Mouse (Mus musculus): ENCODE results near the gene Fnip1.

The Fnip1 gene

DNA sequence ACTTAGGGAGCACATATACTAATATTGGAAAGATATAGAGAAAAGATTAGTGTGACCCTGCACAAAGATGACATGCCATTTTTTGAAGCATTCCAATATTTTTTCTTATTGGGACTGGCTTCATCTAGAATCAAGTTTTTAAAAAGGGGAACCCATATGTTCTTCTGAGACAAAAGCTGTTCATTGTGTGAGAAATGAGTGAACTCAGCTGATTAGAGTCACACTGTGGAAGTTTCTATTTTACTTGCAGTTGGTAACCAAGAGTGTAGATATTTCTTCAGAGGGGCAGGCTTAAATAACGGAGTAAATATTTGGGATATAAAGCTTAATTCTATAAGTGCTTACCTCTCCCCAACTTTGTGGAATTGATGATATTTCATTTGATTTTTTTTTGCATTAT is 20.2 kb downstream of the Fnip1 start:
- DNase-seq (ENCODE audit: low read depth, low spot score) = no peak

DNA sequence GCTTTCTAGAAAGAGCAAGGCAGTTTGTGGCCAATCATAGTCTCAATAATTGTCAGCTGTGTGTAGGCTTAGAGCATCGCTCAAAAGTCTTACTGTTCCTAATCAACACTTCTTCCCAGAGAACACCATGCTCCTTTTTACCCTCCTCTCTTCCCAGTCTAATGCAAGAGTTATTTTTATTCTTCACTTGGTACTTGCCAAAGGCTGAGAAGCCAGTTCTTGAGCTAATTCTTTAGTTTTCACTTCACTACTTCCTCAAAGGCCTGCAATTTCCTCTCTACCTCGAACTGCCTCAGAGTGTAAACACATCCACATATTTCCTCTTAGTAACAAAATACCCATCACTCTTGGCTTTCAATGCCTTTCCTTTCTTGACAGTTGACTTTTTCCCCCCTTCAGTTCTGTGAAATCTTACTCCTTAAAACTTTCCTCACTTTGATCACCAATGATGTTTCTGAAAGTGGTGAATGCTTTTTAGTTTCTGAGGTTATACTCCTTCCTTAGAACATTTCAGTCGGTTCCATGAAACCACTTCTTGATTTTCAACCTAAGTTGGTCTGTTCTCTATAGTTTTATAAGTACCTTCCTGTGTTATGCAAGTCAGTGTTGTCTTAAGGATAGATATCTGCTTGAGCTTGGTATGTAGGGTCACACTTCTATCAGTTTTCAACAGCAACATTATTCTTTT is 26.7 kb downstream of the Fnip1 start:
- no peak for DNase-seq (ENCODE audit: low read depth, low spot score)

DNA sequence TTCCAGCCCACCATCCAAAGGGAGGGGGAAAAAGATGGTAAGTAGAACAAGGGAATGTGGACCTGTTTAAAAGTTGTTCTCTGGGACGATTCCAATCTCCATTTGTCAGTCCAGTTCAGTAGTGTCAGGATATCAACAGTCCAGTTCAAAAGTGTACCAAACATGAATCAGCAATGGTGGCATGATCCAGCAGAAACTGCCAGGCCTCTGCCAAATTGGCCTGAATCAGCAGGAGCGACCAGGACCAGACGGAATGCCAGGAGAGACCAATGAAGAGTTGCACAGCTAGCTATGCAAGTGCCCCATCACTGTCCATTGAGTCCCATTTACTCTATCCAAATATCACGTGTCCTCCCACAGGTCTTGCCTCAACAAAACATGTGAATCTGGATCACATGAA is 34.2 kb downstream of the Fnip1 start:
- no peak for DNase-seq (ENCODE audit: low read depth, low spot score)

DNA sequence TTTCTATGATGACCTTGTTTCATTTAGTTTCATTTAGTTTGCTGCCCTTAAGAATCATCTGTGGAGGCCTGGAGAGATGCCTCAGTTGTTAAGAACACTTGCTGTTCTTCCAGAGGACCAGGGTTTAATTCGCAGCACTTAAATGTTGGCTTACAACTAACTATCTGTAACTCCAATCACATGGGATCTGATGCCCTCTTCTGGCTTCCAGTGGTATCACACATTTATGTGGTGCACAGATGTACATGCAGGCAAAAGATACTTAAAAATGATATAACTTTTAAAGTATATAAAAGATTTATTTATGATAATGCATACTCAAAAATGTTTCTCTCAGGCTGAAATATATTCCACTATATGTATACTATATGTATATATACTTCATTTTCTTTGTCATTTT is 40.4 kb downstream of the Fnip1 start:
- peak; percentile 7 for DNase-seq (ENCODE audit: low read depth, low spot score)

DNA sequence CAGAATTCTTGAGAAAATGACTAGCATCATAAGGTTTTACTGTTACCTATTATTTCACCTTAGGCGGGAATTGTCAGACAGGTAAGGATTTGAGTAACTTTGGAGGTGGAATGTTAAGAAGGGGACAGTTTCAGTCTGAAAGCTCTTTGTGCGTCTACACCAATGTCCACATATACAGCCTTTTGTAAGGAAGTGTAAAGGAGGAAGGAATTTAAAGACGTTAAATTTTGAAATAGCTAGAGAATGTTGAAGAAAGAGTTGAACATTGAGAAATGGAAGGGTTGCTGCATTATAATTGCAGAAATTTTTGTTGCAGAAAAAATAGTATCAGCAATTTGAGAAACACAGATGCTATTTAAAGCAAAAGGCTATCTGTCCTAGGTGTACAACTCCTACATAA is 48.0 kb downstream of the Fnip1 start:
- DNase-seq (ENCODE audit: low read depth, low spot score) = no peak

DNA sequence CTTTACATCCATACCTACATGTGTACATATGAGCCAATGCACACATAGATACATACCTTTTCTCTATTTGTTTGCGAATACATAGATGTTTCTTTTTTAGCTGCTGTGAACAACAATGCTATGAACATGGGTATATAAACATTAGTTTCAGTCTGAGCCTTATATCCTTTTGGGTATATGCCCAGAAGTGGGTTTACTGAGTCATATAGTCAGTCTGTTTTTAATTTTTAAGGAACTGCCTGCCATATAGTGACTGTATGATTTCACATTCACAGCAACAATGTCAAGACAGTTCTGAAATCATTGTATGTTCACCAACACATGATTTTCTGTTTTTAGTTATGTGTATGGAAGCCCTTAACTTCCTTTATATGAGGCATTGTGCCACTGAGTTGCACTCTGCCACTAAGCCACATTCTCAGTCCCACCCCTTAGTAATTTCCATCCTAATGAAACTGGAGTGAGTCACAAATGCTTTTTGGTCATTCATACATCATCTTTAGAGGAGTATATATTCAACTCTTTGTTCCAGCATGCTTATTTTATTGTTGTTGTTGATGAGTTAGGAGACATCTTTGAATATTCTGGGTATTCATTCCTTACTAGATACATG is 54.1 kb downstream of the Fnip1 start:
- no peak for DNase-seq (ENCODE audit: low read depth, low spot score)

DNA sequence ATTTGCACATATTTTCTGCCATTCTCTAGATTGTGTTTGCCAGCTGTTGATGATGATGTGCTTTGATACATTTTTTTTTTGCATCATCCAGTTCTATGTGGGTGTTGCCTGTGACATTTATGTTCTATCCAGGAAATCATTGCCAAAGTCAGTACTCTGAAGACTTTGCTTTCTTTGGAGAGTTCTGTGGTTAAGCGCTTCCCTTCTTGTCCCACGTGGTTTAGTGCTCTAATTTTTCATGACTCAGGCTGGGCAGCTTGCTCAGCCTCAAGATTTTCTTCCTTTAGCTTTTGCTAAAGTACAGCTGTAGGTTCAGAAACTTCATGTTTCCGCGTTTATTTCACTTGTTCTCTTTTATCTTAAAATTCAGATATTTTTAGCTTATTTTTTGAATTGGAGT is 54.6 kb downstream of the Fnip1 start:
- DNase-seq (ENCODE audit: low read depth, low spot score) = no peak

DNA sequence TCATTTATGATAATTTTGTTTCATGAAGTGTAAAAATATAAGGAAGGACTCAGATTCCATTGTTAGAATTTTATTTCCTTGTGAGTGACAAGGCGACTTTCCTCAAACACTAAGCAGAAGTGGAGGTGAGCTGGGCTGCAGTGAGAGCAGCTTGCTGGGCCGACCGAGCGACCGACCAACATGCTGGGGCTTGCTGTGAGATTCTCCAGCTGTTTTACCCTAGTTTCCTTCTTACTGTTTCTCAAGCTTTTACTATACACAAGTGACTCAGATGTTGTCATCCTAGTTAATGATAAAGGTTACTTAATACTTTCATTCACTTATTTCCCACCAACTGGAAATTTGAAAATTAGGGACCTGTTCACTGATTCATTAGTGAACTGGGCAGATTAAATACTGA is 61.8 kb downstream of the Fnip1 start:
- DNase-seq (ENCODE audit: low read depth, low spot score) = no peak

DNA sequence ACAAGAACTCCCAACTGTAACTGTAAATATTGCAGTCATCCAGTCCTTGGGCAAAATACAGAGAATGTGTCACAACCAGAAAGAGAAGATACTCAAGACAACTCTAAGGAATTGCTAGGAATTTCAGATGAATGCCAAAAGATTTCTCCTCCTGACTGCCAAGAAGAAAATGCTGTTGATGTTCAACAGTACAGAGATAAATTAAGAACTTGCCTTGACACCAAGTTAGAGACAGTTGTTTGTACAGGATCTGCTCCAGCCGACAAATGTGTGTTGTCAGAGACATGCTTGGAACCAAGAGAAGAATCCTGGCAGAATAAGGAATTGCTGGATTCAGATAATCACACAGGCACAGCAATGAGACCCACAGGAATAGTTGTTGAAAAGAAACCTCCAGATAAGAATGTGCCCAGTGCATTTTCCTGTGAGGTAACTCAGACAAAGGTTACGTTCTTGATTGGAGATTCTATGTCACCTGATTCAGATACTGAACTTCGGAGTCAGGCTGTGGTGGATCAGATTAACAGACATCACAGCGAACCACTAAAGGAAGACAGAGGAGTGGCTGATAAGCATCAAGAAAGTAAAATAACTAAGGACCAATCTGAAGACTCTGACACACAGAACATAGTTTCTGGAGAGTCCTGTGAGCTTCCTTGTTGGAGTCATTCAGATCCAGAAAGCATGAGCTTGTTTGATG is 64.7 kb downstream of the Fnip1 start:
- DNase-seq (ENCODE audit: low read depth, low spot score) = no peak

DNA sequence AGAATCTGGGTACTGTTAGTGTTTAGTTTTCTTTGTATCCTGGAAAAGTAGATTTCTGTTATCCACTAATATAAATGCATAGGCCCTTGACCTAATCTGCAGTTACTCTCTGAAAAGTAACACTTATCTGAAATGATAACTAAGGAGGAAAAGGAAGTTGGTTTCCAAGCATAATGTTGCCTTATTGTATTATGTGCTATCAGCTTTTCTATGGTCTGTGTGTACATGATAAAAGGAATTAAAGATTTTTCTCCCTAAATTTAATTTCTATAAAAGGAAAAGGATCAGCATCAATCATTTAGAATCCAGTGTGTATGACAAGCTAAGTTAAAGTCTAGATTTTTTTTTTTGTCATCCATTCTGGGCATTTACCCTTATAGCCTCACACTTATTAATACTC is 75.6 kb downstream of the Fnip1 start:
- DNase-seq (ENCODE audit: low read depth, low spot score) = no peak

DNA sequence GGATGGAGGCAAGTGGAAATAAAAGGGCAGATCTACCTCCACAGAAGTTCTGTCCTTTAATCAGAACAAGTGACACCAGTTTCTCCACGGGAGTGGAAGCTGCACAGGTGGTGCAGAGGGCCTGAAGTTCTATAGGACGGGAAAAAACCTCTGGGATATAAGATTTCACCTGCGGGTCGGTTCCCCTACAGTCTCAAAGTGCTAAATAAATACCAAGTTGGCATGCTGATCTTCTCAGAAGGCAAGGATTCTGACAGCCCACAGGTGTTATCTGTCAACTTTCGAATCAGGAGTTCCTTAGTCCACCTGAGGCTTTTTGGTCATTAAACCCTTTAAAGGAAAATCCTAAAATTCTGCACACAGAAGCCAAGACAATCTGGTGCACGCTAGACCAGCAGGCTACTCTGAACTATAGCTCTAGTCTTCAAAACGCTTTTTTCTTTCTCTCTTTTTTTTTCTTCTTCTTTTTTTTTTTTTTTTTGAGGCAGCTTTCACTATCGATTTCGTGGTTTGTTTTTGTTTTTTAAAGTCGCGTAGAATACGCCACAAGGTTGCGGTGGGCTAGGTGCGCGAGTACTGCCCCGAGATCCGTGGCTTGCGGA is 84.0 kb downstream of the Fnip1 start:
- DNase-seq (ENCODE audit: low read depth, low spot score) = no peak

DNA sequence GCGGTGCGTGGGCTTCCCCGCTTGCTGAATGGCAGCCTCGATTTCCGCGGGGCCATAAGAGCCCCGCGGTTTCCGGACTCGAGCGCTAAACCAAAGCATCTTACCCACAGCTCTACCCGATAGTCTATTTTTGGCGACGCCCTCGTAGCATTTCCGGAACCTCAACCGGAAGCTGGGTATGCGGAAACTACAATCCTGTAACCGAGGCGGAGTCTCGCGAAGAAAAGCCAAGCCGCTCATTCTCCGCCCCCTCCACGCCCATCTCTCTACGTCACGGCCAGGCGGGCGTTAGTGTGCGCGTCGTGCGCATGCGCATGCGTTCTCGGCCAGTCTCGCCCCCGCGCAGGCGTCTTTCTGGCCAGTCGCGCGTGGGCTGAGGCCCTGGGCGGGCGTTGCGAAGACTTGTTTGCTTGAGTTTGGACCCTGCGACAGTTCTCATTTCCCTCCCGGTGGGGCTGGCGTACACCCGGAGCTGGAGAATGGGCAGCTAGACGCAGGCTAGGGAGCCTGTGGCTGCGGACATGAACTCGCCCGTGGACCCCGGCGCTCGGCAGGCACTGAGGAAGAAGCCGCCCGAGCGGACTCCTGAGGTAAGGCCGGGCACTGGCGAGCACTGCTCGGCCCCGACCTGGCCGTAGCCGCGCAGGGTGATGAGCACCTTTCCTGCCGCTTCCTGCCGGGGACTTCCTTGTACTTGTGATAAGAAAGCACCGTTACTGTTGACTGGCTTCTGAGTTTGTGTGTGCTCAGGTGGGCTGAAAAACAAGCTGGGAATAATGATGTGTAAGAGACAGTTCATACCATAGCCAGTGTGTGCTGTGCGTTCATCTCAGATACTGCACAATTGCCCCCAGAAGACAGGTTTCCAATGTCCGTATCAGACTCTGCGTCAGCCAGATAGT is 84.8 kb downstream of the Fnip1 start, which contains the start of gene Rapgef6:
Gene Rapgef6 (plus strand): TSS at position 319 of the 902 bp plus-strand sequence.
- DNase-seq (ENCODE audit: low read depth, low spot score) = peak; percentile 99

DNA sequence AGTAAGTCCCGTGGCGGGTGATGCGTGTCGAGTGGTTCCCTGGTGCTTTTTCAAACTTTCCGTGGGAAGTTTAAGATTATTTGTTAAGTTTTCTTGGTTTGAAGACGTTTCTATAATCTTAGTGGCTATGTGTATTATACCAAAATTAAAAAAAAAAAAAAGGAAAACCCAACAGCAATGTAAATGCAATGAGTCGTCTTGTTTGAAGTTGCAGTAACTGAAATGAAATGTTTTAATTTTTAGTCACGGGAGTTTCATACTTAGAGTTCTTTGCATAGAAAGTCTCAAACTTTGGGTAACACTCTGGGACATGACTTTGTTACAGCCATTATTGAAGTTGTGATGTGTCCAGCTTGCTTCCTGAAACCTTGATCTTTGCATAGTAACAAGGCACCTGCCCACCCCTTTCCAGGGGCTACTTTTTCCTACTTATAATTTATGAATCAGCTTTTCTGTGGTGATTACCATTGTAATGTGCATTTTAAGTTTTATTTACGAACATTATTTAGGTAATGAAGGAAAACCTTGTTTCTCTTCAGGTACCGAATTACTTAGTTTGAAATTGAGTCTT is 85.5 kb downstream of the Fnip1 start:
- no peak for DNase-seq (ENCODE audit: low read depth, low spot score)

DNA sequence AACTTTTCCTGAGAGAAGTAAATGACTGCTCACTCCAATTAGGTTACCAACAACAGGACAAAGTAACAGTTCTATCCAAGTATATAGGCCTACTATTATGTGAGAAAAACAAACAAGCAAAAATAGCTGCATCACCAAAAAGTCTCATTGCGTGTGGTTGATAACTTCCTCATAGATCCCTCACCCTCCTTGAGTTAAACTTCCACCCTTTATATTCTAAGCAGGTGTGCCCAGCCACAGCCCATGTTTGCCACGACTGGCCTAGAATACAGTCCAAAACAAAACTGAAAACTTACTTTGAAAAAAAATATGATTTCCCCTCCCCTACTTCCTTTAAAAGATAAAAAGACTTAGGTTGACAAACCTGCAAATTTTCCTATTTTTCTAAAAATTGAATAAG is 90.0 kb downstream of the Fnip1 start:
- DNase-seq (ENCODE audit: low read depth, low spot score) = no peak

DNA sequence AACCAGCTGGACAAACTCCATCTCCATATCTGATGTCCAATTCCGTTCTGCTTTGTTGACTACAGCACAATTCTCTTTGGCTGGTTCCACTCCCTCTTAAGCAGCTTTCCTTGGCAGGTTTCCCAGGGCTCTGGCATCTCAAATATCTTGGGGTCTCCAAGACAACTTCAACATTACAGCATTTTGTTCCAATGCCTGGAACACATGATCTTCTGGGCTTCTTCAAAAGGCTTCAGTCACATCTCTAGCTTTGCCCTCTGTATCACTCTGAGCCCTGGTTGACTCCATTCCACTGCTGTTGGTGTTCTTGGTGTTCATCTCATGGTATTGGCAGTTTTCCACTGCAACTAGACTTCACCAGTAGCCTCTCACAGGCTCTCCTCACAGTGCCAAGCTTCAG is 92.4 kb downstream of the Fnip1 start:
- no peak for DNase-seq (ENCODE audit: low read depth, low spot score)

DNA sequence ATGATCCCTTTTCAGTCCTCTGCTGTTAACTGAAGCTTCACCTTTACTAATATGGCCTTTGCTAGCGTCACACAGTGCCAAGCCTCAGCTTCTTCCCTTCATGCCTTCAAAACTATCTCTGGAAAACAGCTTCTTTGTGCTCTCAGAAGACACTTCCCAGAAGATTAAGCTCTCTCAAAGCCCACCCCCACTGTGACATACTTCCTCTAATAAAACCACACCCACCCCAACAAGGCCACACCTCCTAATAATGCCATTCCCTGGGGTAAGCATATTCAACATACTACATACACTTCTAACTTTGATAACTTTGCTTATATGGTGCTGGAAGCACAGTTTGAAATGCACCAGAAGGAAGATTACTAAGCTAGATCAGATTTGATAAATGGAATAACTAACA is 92.9 kb downstream of the Fnip1 start:
- DNase-seq (ENCODE audit: low read depth, low spot score) = no peak

DNA sequence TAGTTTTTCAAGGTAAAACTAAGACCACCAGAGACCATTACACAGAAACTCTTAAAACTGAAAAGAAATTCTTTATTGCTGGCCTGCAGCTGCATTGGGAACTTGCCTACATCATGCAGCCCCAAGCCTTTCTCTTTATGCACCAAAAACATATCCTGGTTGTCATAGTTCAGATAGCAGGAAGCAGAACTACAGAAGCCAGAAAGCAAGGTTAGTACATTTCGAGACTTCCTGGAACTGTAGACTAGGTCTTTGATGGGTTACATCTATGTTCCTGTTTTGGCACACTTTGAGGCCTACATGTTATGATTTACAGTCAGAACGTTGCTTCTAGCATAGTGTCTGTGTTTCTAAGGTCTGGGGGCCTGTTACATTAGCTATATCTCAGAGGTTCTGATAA is 95.8 kb downstream of the Fnip1 start:
- DNase-seq (ENCODE audit: low read depth, low spot score) = no peak

DNA sequence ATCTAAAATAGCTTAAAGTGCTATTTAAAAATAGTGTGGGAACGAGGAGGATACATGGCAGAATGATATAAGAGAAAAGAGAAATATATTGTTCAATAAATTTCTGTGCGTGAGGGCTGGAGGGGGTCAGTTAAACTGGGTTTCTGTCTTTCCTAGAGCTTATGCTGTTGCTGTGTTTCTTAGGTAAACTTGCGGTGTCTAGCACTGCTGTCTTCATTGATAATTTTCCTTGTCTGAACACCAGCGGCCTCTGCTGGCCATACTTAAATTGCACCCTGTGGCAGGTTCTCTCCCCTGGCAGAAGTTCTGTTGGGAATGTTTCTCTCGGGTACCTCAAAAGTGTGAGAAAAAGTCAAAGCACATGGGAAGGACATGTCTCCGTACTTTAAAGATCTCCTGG is 96.9 kb downstream of the Fnip1 start:
- peak; percentile 38 for DNase-seq (ENCODE audit: low read depth, low spot score)

DNA sequence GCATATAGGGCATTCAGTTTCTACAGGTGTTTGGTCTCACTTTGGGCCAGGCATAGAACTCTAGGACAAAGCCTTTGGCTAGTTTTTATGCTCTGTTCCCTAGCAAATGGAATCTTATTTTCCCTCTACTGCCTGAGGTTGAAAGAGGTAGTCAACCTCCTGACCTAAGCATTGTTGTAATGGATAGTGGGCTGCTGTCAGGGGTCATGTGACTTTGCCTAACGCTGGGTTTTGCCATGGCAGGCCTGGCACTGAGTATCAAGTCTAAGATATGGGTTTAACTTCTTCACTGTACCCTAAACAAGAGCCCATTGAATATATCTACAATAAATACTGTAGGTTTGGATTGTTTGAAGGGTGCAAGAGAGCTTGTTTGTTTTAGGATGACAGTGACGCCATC is 101.0 kb downstream of the Fnip1 start:
- DNase-seq (ENCODE audit: low read depth, low spot score) = no peak

DNA sequence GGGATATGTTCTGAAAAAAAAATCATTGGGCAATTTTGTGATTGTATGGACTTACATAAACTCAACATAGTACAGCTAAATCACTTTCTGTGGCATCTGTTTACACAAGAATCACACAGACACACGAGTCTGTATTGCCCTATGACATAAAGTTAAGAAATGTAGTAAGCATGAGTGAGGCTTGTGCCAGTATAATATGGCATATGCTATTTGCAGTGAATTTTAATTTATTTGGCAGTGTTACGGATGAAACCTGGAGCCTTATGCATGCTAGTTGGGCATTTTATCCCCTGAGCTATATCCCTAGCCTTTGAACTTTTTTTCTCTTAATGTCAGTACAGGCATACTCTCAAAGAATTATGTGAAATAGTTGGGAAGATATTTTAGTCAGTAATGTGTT is 101.5 kb downstream of the Fnip1 start:
- DNase-seq (ENCODE audit: low read depth, low spot score) = no peak

DNA sequence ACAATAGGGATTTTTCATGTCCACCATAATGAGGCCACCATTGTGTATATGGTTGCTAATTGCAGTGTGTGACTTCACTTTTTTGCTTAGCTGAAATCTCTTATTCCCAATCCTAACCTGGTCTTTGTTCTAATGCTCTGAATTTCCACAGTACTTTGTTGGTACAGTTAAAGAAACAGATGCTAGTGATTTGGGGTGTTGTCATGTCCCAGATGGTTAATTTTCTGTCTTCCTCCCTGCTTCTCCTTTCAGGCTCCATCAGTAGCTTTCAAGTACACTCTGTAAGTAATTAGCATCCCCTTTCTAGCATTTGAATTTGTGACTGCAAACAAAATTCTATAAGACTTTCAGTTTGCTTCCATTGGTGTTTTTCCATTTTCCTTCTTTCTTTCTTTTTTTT is 102.3 kb downstream of the Fnip1 start:
- DNase-seq (ENCODE audit: low read depth, low spot score) = no peak
